Mouse (Mus musculus): ENCODE measurements around the gene Elavl4.
A peak's percentile ranks its signal among the peaks of the same experiment; 100 is the strongest.

Gene Elavl4

GRCm38 (mm10) chr4:110264345-110264943 is 87.3 kb downstream of the Elavl4 start:
- DNase-seq = no peak

GRCm38 (mm10) chr4:110257360-110257759 is 94.3 kb downstream of the Elavl4 start:
- DNase-seq = no peak

GRCm38 (mm10) chr4:110255617-110256016 is 96.1 kb downstream of the Elavl4 start:
- DNase-seq = no peak

GRCm38 (mm10) chr4:110250055-110250454 is 101.7 kb downstream of the Elavl4 start:
- DNase-seq = no peak

- DNase-seq = no peak
These were observed 108.8 kb downstream of the Elavl4 start for GRCm38 (mm10) chr4:110242879-110243278.

GRCm38 (mm10) chr4:110234554-110234953 is 117.2 kb downstream of the Elavl4 start:
- DNase-seq = no peak

- no peak for DNase-seq
These were observed 119.4 kb downstream of the Elavl4 start for GRCm38 (mm10) chr4:110232327-110232726.

- no peak for DNase-seq
These were observed 119.9 kb downstream of the Elavl4 start for GRCm38 (mm10) chr4:110231799-110232198.

- DNase-seq = no peak
These were observed 122.1 kb downstream of the Elavl4 start for GRCm38 (mm10) chr4:110229652-110230051.

GRCm38 (mm10) chr4:110229238-110229637 is 122.5 kb downstream of the Elavl4 start:
- no peak for DNase-seq

GRCm38 (mm10) chr4:110227621-110228031 is 124.1 kb downstream of the Elavl4 start:
- DNase-seq = no peak

- DNase-seq = no peak
These were observed 126.2 kb downstream of the Elavl4 start for GRCm38 (mm10) chr4:110225492-110225891.

- DNase-seq = no peak
These were observed 132.9 kb downstream of the Elavl4 start for GRCm38 (mm10) chr4:110218819-110219218.

GRCm38 (mm10) chr4:110217553-110217952 is 134.2 kb downstream of the Elavl4 start:
- peak; percentile 46 for DNase-seq

GRCm38 (mm10) chr4:110214543-110214942 is 137.2 kb downstream of the Elavl4 start:
- peak; percentile 31 for DNase-seq

- DNase-seq = peak; percentile 42
These were observed 138.0 kb downstream of the Elavl4 start for GRCm38 (mm10) chr4:110213666-110214065.

GRCm38 (mm10) chr4:110210246-110210645 is 141.5 kb downstream of the Elavl4 start:
- no peak for DNase-seq

GRCm38 (mm10) chr4:110209613-110210012 is 142.1 kb downstream of the Elavl4 start:
- no peak for DNase-seq

GRCm38 (mm10) chr4:110201680-110202079 is 150.0 kb downstream of the Elavl4 start:
- DNase-seq = no peak

- no peak for DNase-seq
These were observed 151.8 kb downstream of the Elavl4 start for GRCm38 (mm10) chr4:110199897-110200296.

- no peak for DNase-seq
These were observed 153.1 kb downstream of the Elavl4 start for GRCm38 (mm10) chr4:110198600-110198999.

- DNase-seq = no peak
These were observed 174.4 kb downstream of the Elavl4 start for GRCm38 (mm10) chr4:110177263-110177662.

GRCm38 (mm10) chr4:110172028-110172427 is 179.7 kb downstream of the Elavl4 start:
- DNase-seq = no peak

- DNase-seq = no peak
These were observed 186.5 kb downstream of the Elavl4 start for GRCm38 (mm10) chr4:110165217-110165616.

GRCm38 (mm10) chr4:110161600-110161999 is 190.1 kb downstream of the Elavl4 start:
- DNase-seq = no peak
